Mouse (Mus musculus) forebrain, embryonic 16.5 days (tissue): ENCODE results near the gene Rasgrp1. TPM values are rescaled to one million over a fixed set of nuclear protein-coding genes. Genes with fewer than 3 reads are reported as not detected.

ENCODE experiments used
- polyA plus RNA-seq: library from polyadenylated mRNA; unstranded; fragments of >200 nt; fragmentation: Nextera tagmentation; extraction: Ambion mirVana; gene quantifications from 2 replicates; pipeline ENCODE4 v1.2.1, GENCODE M21; 2015

Gene Rasgrp1
- polyA plus RNA-seq, 1 experiment from 2014 or later = 8.8 TPM

Other genes with a start within 250 kb of the Rasgrp1 start
- 8.2 and 11.4 TPM in 2 replicates for gene Spred1, start 221.6 kb downstream of the Rasgrp1 start, polyA plus RNA-seq
- gene Fam98b, start 93.3 kb downstream of the Rasgrp1 start, polyA plus RNA-seq = 11.0 and 14.7 TPM in 2 replicates